Mouse (Mus musculus): ENCODE measurements at regions not wholly inside any gene's neighbourhood (a gene's known extent, or its start where the extent isn't known, plus 50 kb on each side); places are given as distances from the start of the nearest gene placed in this dataset.

- ATAC-seq (replicated peaks; ENCODE audit: low read depth, poor library complexity, severe bottlenecking): peak; percentile 88
These were observed 83.9 kb upstream of the Sgip1 start for GRCm38 (mm10) chr4:102657244-102657643.

- peak; percentile 49; the same call in 1 of the 2 replicates for ATAC-seq (replicated peaks; ENCODE audit: low read depth, poor library complexity, severe bottlenecking)
These were observed 82.5 kb upstream of the Sgip1 start for GRCm38 (mm10) chr4:102658578-102658977.

- ATAC-seq (replicated peaks; ENCODE audit: low read depth, poor library complexity, severe bottlenecking): no peak
These were observed 77.5 kb upstream of the Sgip1 start for GRCm38 (mm10) chr4:102663617-102664016.

- peak; percentile 78 for ATAC-seq (replicated peaks; ENCODE audit: low read depth, poor library complexity, severe bottlenecking)
These were observed 58.9 kb upstream of the Sgip1 start for GRCm38 (mm10) chr4:102682190-102682589.

GRCm38 (mm10) chr4:102685045-102685444, 56.1 kb upstream of the Sgip1 start:
- ATAC-seq (replicated peaks; ENCODE audit: low read depth, poor library complexity, severe bottlenecking): no peak

GRCm38 (mm10) chr4:102688378-102688777, 52.7 kb upstream of the Sgip1 start:
- ATAC-seq (replicated peaks; ENCODE audit: low read depth, poor library complexity, severe bottlenecking): peak; percentile 15; the same call in 1 of the 2 replicates
